Mouse (Mus musculus) adrenal gland, adult 8-10 months (tissue): ENCODE measurements at regions not wholly inside any gene's neighbourhood (a gene's known extent, or its start where the extent isn't known, plus 50 kb on each side); places are given as distances from the start of the nearest gene placed in this dataset.

Source experiments
- DNase-seq: peaks from one replicate; pipeline ENCODE4 v3.0.0; 2022

DNA sequence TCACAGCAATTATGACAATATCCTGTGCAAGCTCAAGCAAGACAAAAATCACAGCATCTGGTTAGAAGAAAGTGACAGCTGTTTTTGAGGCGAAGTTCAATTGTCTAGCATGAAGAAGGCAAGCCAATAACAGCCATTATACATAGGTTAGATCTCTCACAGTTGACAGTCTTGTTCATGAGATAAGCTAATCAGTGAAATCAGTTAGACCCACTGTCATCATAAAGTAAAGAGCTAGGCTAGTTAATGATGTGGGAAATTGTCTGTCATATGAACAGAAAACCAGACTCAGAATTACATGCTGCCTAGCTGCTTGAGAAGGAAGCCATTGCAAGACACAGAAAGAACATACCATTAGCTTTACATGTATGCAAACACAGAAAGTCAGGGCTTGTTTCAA is 470.2 kb upstream of the 5930422O12Rik start:
- DNase-seq = no peak

GRCm38 (mm10) chr8:32958855-32959254 is 469.7 kb upstream of the 5930422O12Rik start:
- no peak for DNase-seq

DNA sequence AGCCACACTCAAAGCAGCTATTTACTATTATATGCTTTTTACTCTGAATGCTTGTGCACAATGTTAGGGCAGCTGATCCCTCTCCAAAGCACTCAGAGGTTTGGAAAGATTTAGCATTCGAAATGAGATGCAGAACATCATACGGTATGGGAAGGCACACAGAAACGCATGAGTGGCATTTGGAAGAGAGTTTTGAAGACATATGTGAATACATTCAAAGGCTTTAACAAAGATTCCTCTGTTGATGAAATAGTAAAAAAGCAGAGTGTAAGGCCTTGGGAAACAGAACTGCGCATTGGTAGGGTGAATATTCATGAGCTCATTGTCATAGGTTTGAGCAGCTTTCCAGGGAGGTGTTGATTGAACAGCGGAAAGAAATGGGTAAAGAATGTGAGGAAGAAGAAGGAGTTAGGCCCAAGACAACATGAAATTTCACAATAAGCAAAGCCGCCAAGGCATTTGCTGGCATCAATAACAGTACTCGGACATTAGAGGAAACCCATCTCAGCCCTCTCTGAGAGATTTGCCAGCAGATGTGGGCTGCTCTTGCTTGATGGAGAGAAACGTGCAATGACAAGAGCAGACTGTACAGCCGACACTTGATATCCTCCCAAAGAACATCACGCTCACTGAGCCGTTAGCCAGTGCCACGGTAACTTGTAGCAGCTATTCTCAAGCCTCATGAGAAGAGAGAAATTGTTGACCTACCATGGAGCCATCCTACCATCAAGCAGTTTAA is 469.0 kb upstream of the 5930422O12Rik start:
- no peak for DNase-seq

DNA sequence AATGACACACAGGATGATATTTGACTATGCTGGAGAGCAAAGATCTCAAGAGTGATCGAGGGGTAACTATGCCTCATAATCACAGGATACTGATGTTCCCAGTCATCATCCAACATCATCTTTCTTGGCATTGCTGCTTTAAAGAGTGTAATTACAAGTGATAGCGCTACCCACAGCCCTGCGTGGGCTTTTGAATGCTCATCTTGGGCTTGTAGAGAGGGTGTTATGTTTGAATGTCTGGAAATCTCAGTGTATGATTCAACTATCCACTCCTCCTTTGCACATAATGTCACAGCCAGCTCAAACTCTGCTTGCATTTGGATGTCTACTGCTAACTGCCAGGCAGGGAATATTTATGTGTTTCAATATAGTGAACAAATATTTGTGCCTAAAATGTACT is 438.3 kb upstream of the 5930422O12Rik start:
- no peak for DNase-seq

- DNase-seq = no peak
Observed at GRCm38 (mm10) chr8:33003967-33004564, 424.4 kb upstream of the 5930422O12Rik start.

DNA sequence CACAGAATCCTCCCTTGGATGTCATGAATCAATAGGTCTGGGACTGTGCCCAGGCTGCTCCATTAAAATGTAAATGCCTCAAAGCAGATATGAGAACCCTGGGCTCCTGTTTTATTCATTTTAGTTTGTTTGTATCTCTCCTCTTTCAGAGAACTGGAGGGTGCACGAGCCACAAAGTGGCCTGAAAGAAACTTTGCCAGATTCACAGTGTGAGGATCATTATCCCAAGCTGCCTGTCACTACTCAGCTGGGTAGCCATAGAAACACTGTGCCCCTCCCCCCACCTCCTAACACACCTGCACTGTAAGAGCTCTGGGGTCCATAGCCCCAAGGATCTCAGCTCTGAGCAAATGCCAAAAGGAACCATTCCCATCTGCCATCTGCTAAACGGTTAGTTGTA is 423.9 kb upstream of the 5930422O12Rik start:
- no peak for DNase-seq

GRCm38 (mm10) chr8:33010106-33010505 is 418.4 kb upstream of the 5930422O12Rik start:
- no peak for DNase-seq

DNA sequence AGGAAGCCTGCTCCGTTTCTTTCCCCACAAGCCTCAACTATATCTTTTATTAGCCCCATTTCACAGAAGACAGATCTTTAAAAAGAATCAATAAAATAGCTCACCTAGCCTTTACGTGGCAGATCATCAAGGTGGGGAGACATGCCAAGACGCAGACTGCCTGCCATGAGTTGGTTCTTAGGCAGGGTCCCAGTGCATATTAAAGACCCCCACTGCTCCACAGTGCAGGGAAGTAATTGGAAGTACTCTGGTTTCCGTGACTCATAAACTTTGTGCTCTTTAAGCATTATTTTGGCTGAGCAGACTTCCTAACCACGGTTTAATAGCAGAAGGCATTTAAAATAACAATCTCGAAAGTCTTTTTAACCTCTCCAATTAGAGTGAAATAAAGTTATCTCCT is 415.7 kb upstream of the 5930422O12Rik start:
- no peak for DNase-seq

DNA sequence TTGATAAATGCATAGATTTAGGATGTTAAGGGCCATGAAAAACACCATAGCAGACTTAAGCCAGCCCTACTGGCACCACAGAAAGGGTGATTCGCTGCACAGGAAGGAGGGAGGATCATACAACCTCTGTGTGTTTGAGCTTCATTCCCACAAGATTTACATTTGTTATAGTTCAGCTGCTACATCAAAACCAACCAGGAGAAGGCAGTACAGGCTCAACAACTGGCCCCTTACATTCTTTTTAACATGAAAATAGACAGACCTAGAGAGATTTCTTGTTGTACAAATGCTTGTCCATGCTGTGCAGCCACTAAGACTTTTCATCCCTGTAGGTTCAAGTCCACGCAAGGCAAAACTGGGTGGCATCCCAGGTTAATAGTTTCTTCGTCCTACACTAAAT is 412.6 kb upstream of the 5930422O12Rik start:
- no peak for DNase-seq

- no peak for DNase-seq
Observed at GRCm38 (mm10) chr8:33026973-33027372, 401.5 kb upstream of the 5930422O12Rik start.

- no peak for DNase-seq
Observed at GRCm38 (mm10) chr8:33029453-33029852, 399.1 kb upstream of the 5930422O12Rik start.

DNA sequence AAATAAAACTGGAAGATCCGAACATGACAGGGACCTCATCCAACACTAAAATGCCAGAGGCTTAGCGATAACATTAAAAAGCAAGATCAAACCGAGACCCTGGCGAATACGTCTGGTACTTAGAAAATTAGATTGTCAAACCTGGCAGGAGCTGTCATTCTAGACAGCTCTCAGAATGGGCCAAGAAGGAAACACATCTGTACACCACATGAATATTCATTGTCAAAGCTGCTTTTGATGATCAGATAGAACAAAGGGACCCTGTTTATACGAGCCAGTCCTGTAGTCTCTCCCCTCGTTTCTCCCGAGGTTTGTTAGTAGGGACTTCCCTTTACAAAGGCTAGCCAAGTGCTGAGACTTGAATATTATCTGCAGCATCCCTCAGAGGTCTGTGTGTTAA is 376.5 kb upstream of the 5930422O12Rik start:
- no peak for DNase-seq

DNA sequence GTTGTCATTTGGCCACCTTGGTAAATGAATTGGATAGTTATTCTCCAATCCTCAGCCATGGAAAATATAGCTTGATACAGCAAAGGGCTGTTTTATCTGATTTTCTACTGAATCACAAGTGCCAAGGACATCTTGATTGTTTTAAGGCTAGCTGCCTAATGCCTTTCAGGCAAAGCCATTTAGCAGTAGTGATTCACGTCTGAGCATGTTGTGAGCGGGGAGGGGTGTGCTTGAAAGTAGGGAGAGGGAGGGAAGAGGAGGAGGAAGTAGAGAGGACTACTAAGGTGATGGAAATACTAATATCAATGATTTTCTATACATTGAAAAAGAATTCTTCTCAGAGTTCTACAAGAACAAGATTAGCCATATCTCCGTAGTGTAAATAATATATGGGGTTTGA is 362.9 kb upstream of the 5930422O12Rik start:
- DNase-seq = peak; percentile 51

DNA sequence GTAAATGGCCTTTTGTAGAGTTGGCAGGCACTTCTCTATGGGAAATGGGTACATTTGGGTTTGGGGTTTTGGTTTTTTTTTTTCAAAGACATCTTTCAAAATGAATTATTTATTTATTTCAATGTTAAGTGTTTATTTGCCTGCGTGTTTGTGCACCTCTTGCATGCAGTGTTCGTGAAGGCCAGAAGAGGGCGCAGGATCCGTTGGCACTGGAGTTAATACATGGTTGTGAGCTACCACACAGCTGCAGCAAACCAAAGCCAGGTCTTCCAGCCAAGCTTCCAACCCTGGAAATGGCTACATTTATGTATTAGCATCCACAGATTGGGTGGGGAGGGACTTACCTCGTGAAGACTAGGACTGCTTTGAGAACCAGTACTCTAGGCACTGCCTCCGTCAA is 362.3 kb upstream of the 5930422O12Rik start:
- no peak for DNase-seq

DNA sequence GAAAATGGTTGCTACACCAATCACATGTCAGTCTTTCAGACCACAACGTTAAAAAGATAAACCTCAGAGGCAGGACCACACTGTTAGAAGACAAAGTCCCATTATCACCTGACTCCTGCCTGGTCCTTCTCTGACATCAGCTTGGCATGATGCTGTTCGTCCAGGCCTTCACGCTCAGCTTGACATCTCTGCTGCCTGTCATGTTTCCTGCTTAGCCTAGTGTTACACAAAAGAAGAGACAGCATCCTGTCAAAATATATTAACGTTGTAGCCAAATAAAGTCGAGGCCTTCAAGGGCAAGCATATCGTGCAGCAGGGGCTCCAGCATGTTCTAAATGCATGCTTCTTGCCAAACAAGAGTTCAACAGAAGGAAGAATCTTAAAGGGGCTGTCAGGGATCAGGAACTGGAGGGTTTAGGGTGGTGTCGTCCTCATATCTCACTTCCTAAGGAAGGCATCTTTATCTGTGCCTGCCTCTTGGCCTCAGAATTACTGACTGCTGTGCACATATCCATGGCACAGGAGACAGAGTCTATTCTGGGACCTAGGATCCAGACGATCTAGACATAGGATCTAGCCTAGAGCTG is 361.0 kb upstream of the 5930422O12Rik start:
- DNase-seq = no peak

GRCm38 (mm10) chr8:33068468-33068867 is 360.0 kb upstream of the 5930422O12Rik start:
- DNase-seq = no peak

DNA sequence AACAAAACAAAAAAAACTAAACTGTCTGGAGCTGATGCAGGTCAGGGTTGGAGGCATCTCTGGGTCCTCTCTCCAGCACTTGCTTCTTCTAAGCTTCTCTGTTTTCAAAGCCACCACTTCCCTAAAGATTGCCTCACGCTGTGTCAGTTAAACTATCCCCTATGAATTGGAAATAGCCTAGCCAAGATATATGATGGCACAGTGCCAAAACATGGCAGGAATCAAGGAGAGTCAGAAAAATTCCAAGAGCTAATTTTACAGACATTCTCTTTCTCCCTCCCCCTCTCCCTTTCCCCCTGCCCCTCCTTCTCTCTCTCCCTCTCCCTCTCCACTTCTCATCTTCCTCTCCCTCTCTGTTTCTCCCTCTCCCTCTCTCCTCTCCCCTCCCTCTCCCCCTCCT is 353.3 kb upstream of the 5930422O12Rik start:
- no peak for DNase-seq

DNA sequence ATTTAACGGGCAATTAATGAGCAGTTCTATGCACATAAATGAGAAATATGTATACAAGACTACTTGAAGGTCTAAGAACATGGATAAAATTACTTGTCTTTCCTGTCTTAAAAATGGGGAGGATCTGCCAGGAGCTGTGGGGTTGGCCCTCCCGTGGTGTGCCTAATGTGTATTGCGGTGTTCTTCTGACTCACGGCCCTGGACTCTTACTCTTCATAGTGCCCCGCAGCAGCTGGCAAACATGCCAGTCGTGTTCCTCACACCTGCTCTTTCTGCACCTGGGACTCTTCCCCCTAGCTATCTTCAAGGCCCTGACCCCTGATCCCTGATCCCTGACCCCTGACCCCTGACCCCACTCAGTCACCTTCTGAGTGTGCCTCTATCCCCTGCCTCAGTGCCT is 352.3 kb upstream of the 5930422O12Rik start:
- DNase-seq = no peak

GRCm38 (mm10) chr8:33078125-33078524 is 350.4 kb upstream of the 5930422O12Rik start:
- DNase-seq = no peak

DNA sequence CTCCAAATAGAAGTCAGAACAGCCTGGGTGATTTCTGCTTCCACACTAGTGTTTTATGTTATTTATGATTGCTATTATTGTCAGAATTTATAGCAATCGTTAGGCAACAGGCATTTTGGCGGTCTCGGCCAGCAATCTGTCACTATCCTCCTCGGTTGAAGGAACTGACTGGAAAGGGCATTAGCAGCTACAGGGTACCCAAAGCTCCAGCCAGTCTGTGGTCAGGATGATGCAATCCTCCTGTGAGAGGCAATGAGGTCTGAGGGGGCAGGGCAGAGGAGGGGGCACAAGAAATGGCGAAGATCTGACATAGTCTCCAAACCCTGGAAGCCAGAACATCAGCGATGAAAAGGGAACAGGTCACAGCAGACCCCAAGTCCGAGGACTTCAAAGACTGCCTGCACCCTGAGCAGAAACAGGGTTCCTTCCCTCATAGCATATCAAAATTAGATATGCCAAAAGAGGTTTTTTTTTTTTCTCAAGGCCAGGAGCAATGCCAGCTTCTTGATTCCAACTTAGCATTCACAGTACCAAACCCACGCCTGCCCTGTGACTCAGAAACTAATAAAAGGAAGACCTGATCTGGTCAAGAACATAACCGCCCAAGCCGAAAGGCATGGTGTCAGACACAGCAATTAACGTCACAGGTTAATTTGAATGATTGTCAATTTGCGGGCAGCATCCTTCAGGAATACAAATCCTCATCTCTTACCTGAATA is 348.5 kb upstream of the 5930422O12Rik start:
- DNase-seq = peak; percentile 42

GRCm38 (mm10) chr8:33081941-33082340 is 346.6 kb upstream of the 5930422O12Rik start:
- DNase-seq = no peak

- DNase-seq = no peak
Observed at GRCm38 (mm10) chr8:33085461-33085860, 343.0 kb upstream of the 5930422O12Rik start.

DNA sequence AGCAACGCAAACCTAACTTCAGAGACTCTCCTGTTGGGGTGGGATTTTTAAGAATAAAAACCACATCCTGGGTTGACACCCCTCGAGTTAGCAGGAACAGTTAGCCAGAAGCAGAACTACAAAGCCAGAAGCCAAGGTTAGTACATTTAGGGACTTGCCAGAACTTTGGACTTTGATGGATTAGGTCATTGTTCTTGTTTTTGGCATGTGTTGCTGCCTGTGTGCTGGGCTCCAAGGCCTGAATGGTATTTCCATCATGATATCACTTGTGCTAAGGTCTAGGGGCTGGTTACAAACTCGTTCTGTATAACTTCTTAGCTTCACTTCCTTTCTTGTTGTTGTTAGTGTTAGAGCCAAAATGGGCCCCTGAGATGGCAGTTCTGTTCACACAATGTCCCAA is 338.8 kb upstream of the 5930422O12Rik start:
- DNase-seq = peak; percentile 45
